Mouse (Mus musculus) MEL (cell line): Measurements from ENCODE around the gene Akt3. TPM values are rescaled to one million over a fixed set of nuclear protein-coding genes. Genes with fewer than 3 reads are reported as not detected.

Experiments used
- DNase-seq: peaks from one replicate; pipeline ENCODE4 v3.0.0; 2011; ENCODE audit warnings: low read depth, low spot score
- H3K27ac ChIP-seq: 2 replicates; pipeline ENCODE4 v1.5.1; 2012; ENCODE audit warnings: low read depth, mild to moderate bottlenecking, control low read depth, low read length, moderate library complexity; ENCODE audit not compliant: control insufficient read depth
- H3K27me3 ChIP-seq, 2 experiments: fragments of 150-350 bp in 1 of 2; sonication (generic) in 1 of 2; 2 replicates each; pipeline ENCODE4 v1.6.1; 2012; ENCODE audit warnings: low read length in 2 of 2, mild to moderate bottlenecking in 2 of 2, improper control_type of control experiment in 1 of 2, moderate library complexity in 1 of 2; ENCODE audit not compliant: insufficient read depth in 2 of 2, control insufficient read depth in 1 of 2
- H3K36me3 ChIP-seq, 2 experiments: 2 replicates each; pipeline ENCODE4 v1.6.1; 2012 to 2014; ENCODE audit warnings: low read length in 2 of 2, improper control_type of control experiment in 1 of 2, inconsistent platforms in 1 of 2, mild to moderate bottlenecking in 1 of 2; ENCODE audit not compliant: insufficient read depth in 2 of 2, control insufficient read depth in 1 of 2
- H3K4me1 ChIP-seq, 2 experiments: fragments of 150-350 bp in 1 of 2; sonication (generic) in 1 of 2; 2 replicates each; pipeline ENCODE4 v1.6.1; 2012; ENCODE audit warnings: low read length in 2 of 2, improper control_type of control experiment in 1 of 2, mild to moderate bottlenecking in 1 of 2; ENCODE audit not compliant: insufficient read depth in 2 of 2, control insufficient read depth in 1 of 2
- H3K4me3 ChIP-seq, 2 experiments: fragments of 150-350 bp in 1 of 2; sonication (generic) in 1 of 2; 2 replicates each; pipeline ENCODE4 v1.5.1; 2012; ENCODE audit warnings: low read depth in 2 of 2, low read length in 2 of 2, mild to moderate bottlenecking in 2 of 2, moderate library complexity in 2 of 2, control low read depth in 1 of 2, improper control_type of control experiment in 1 of 2; ENCODE audit not compliant: control insufficient read depth in 1 of 2, insufficient read depth in 1 of 2
- H3K79me2 ChIP-seq: 2 replicates; pipeline ENCODE4 v1.6.1; 2012; ENCODE audit warnings: mild to moderate bottlenecking, low read length, moderate library complexity; ENCODE audit not compliant: control insufficient read depth, poor library complexity, insufficient read depth
- H3K9ac ChIP-seq: 2 replicates; pipeline ENCODE4 v1.6.1; 2012; ENCODE audit warnings: low read depth, mild to moderate bottlenecking, control low read depth, low read length, moderate library complexity; ENCODE audit not compliant: control insufficient read depth, poor library complexity, severe bottlenecking
- H3K9me3 ChIP-seq: fragments of 150-350 bp; sonication (generic); replicated peaks from 2 replicates; pipeline ENCODE4 v1.6.1; 2012; ENCODE audit warnings: mild to moderate bottlenecking, low read length, improper control_type of control experiment, moderate library complexity; ENCODE audit not compliant: insufficient read depth
- CHD2 ChIP-seq: IDR thresholded peaks from 2 replicates; pipeline ENCODE4 v1.6.1; 2011; ENCODE audit warnings: low read length, improper control_type of control experiment
- CTCF ChIP-seq, 3 experiments: IDR thresholded peaks in 2 of 3; conservative IDR thresholded peaks in 1 of 3; 2 replicates each; pipeline ENCODE4 v1.5.1; 2011 to 2012; ENCODE audit warnings: low read length in 3 of 3, low read depth in 2 of 3, mild to moderate bottlenecking in 2 of 3, improper control_type of control experiment in 1 of 3, inconsistent platforms in 1 of 3, mixed read lengths in 1 of 3, moderate library complexity in 1 of 3; ENCODE audit not compliant: control insufficient read depth in 1 of 3, insufficient read depth in 1 of 3, poor library complexity in 1 of 3, severe bottlenecking in 1 of 3
- ELF1 ChIP-seq: IDR thresholded peaks from 2 replicates; pipeline ENCODE4 v1.6.1; 2014; ENCODE audit warnings: low read depth, mild to moderate bottlenecking, inconsistent platforms, low read length, improper control_type of control experiment, moderate library complexity
- EP300 ChIP-seq, 2 experiments: IDR thresholded peaks; 2 replicates each; pipeline ENCODE4 v1.6.1; 2011; ENCODE audit warnings: improper control_type of control experiment in 2 of 2, low read length in 2 of 2, low read depth in 1 of 2, mild to moderate bottlenecking in 1 of 2
- GABPA ChIP-seq: IDR thresholded peaks from 2 replicates; pipeline ENCODE4 v1.6.1; 2012; ENCODE audit warnings: low read depth, mild to moderate bottlenecking, inconsistent platforms, low read length, improper control_type of control experiment, moderate library complexity
- HCFC1 ChIP-seq: IDR thresholded peaks from 2 replicates; pipeline ENCODE4 v1.6.1; 2012; ENCODE audit warnings: low read depth, mild to moderate bottlenecking, inconsistent platforms, low read length, improper control_type of control experiment, moderate library complexity
- JUND ChIP-seq: IDR thresholded peaks from 2 replicates; pipeline ENCODE4 v1.6.1; 2011; ENCODE audit warnings: low read depth, mild to moderate bottlenecking, improper control_type of control experiment, low read length
- KAT2A ChIP-seq: conservative IDR thresholded peaks from 2 replicates; pipeline ENCODE4 v1.6.1; 2012; ENCODE audit warnings: low read depth, low read length, improper control_type of control experiment, inconsistent platforms
- MAFK ChIP-seq: IDR thresholded peaks from 2 replicates; pipeline ENCODE4 v1.6.1; 2011; ENCODE audit warnings: low read depth, mild to moderate bottlenecking, low read length, improper control_type of control experiment, borderline replicate concordance
- MAZ ChIP-seq: IDR thresholded peaks from 2 replicates; pipeline ENCODE4 v1.6.1; 2012; ENCODE audit warnings: low read depth, mild to moderate bottlenecking, inconsistent platforms, low read length, improper control_type of control experiment
- MXI1 ChIP-seq: IDR thresholded peaks from 2 replicates; pipeline ENCODE4 v1.6.1; 2011; ENCODE audit warnings: mild to moderate bottlenecking, low read depth, low read length, improper control_type of control experiment
- MYB ChIP-seq: IDR thresholded peaks from 2 replicates; pipeline ENCODE4 v1.6.1; 2011; ENCODE audit warnings: mild to moderate bottlenecking, low read depth, low read length, improper control_type of control experiment
- NELFE ChIP-seq: IDR thresholded peaks from 2 replicates; pipeline ENCODE4 v1.6.1; 2011; ENCODE audit warnings: low read depth, low read length, improper control_type of control experiment
- NRF1 ChIP-seq: IDR thresholded peaks from 2 replicates; pipeline ENCODE4 v1.6.1; 2014; ENCODE audit warnings: low read depth, mild to moderate bottlenecking, inconsistent platforms, low read length, improper control_type of control experiment, moderate library complexity; ENCODE audit not compliant: poor library complexity, insufficient read depth, severe bottlenecking
- POLR2A ChIP-seq, 2 experiments: IDR thresholded peaks; 2 replicates each; pipeline ENCODE4 v1.6.1; 2011 to 2012; ENCODE audit warnings: low read length in 2 of 2, mild to moderate bottlenecking in 2 of 2, control low read depth in 1 of 2, improper control_type of control experiment in 1 of 2, low read depth in 1 of 2, moderate library complexity in 1 of 2; ENCODE audit not compliant: control insufficient read depth in 1 of 2, insufficient read depth in 1 of 2, poor library complexity in 1 of 2
- RAD21 ChIP-seq: IDR thresholded peaks from 2 replicates; pipeline ENCODE4 v1.6.1; 2011; ENCODE audit warnings: mild to moderate bottlenecking, low read depth, low read length, improper control_type of control experiment
- RCOR1 ChIP-seq: IDR thresholded peaks from 2 replicates; pipeline ENCODE4 v1.6.1; 2012; ENCODE audit warnings: low read depth, mild to moderate bottlenecking, inconsistent platforms, low read length, improper control_type of control experiment
- SMC3 ChIP-seq: IDR thresholded peaks from 2 replicates; pipeline ENCODE4 v1.6.1; 2011; ENCODE audit warnings: low read depth, low read length, improper control_type of control experiment
- TAL1 ChIP-seq: IDR thresholded peaks from 2 replicates; pipeline ENCODE4 v1.6.1; 2012; ENCODE audit warnings: mild to moderate bottlenecking, inconsistent platforms, low read length, moderate library complexity, mixed read lengths
- TBP ChIP-seq: IDR thresholded peaks from 2 replicates; pipeline ENCODE4 v1.8.0; 2011; ENCODE audit warnings: low read depth, low read length, improper control_type of control experiment
- UBTF ChIP-seq: IDR thresholded peaks from 2 replicates; pipeline ENCODE4 v1.6.1; 2012; ENCODE audit warnings: low read depth, mild to moderate bottlenecking, inconsistent platforms, low read length, improper control_type of control experiment, moderate library complexity, borderline replicate concordance; ENCODE audit not compliant: insufficient read depth
- USF1 ChIP-seq: IDR thresholded peaks from 2 replicates; pipeline ENCODE4 v1.6.1; 2014; ENCODE audit warnings: low read depth, mild to moderate bottlenecking, inconsistent platforms, low read length, improper control_type of control experiment, moderate library complexity
- USF2 ChIP-seq, 2 experiments: IDR thresholded peaks; 2 replicates each; pipeline ENCODE4 v1.6.1; 2011 to 2012; ENCODE audit warnings: improper control_type of control experiment in 2 of 2, low read length in 2 of 2, borderline replicate concordance in 1 of 2, inconsistent platforms in 1 of 2, low read depth in 1 of 2, mild to moderate bottlenecking in 1 of 2; ENCODE audit not compliant: insufficient read depth in 1 of 2
- ZMIZ1 ChIP-seq: IDR thresholded peaks from 2 replicates; pipeline ENCODE4 v1.6.1; 2012; ENCODE audit warnings: low read depth, mild to moderate bottlenecking, inconsistent platforms, low read length, improper control_type of control experiment, moderate library complexity
- polyA plus RNA-seq, 2 experiments: library from polyadenylated mRNA; stranded (reverse) in 1 of 2; unstranded in 1 of 2; fragments of >175 nt in 1 of 2; fragments of >200 nt in 1 of 2; gene quantifications; 2 replicates each; pipeline versions ENCODE4 v1.2.1 to v1.2.4; 2012; ENCODE audit warnings: low replicate concordance in 2 of 2, low read depth in 1 of 2; ENCODE audit not compliant: insufficient read length in 2 of 2, insufficient read depth in 1 of 2, missing spikeins in 1 of 2
- total RNA-seq: library from RNA; depleted of rRNA; stranded (reverse); fragments of 300-350 nt; gene quantifications from 2 replicates; pipeline ENCODE4 v1.2.3, GENCODE M21; 2012

The Akt3 gene
- total and polyA plus RNA-seq, 3 experiments = 3.5 to 6.2 TPM; not detected in 1

DNA sequence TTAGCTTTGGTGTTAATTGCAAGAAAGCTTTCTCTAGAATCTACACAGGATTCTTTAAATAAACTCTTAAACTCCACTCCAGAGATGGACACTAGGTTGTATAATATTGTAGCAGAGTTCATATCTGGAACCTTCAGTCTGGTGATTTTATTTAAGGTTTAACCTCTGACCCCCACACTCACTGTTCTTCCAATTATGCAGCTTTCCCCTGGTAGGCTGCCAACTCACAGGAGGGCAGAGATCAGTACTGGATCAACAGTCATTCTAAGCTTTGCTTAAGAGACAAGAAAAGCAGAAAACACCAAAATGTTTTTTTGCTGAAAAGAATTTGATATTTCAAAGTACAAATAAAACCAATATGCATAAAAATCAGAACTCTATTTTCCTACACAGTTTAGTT lies 212.1 kb downstream of the Akt3 start:
- H3K4me1 ChIP-seq = no peaks in the 10 kb centered on the region
- DNase-seq = no peak
- H3K79me2 ChIP-seq = no peaks in the 10 kb centered on the region
- H3K9ac ChIP-seq = no peak overlapping the region
- H3K9me3 ChIP-seq = no peaks in the 10 kb centered on the region
- TF ChIP-seq UBTF (no peak), TBP (no peak), ZMIZ1 (no peak), ELF1 (no peak)
- no peak overlapping the region for H3K4me3 ChIP-seq
- no peaks in the 10 kb centered on the region for H3K36me3 ChIP-seq
- no peak overlapping the region for H3K27ac ChIP-seq
- no peaks in the 10 kb centered on the region for H3K27me3 ChIP-seq

- Histone ChIP-seq H3K79me2 (no peaks in the 10 kb centered on the region), H3K36me3 (no peaks in the 10 kb centered on the region), H3K27me3 (no peaks in the 10 kb centered on the region)
- no peak for TF ChIP-seq USF1
- TF ChIP-seq CTCF (IDR thresholded peaks at IDR 0.05 in 2 of 3, conservative IDR thresholded peaks at IDR 0.05 in 1 of 3; ENCODE audit: control insufficient read depth in 1 of 3, insufficient read depth in 1 of 3, low read depth in 2 of 3, low read length in 3 of 3, poor library complexity in 1 of 3, severe bottlenecking in 1 of 3) = no peak
- no peak for TF ChIP-seq NELFE
- no peak for TF ChIP-seq RCOR1
- no peak for TF ChIP-seq TAL1
- TF ChIP-seq EP300 (IDR thresholded peaks at IDR 0.05; ENCODE audit: low read depth in 1 of 2, low read length in 2 of 2) = no peak
- TF ChIP-seq MAFK = no peak
- no peak for TF ChIP-seq POLR2A (IDR thresholded peaks at IDR 0.05; ENCODE audit: control insufficient read depth in 1 of 2, insufficient read depth in 1 of 2, low read depth in 1 of 2, low read length in 2 of 2, poor library complexity in 1 of 2)
- TF ChIP-seq MAZ = no peak
- TF ChIP-seq, all 39 proteins: peak for 0
- no peak for DNase-seq
- Histone ChIP-seq H3K27ac (no peak overlapping the region), H3K4me1 (no peaks in the 10 kb centered on the region), H3K9ac (no peak overlapping the region), H3K4me3 (no peak overlapping the region), H3K9me3 (no peaks in the 10 kb centered on the region)
Measured at GRCm38 (mm10) chr1:177040058-177040457, 217.9 kb downstream of the Akt3 start.

- H3K27me3 ChIP-seq = no peaks in the 10 kb centered on the region
- TF ChIP-seq RAD21 (no peak), SMC3 (no peak), MXI1 (no peak), MYB (no peak), JUND (no peak), CHD2 (no peak), ZMIZ1 (no peak), GABPA (no peak), USF2 (IDR thresholded peaks at IDR 0.05; ENCODE audit: borderline replicate concordance in 1 of 2, insufficient read depth in 1 of 2, low read depth in 1 of 2, low read length in 2 of 2) (no peak), KAT2A (no peak), HCFC1 (no peak), NELFE (no peak), TAL1 (no peak), NRF1 (no peak), CTCF (IDR thresholded peaks at IDR 0.05 in 2 of 3, conservative IDR thresholded peaks at IDR 0.05 in 1 of 3; ENCODE audit: control insufficient read depth in 1 of 3, insufficient read depth in 1 of 3, low read depth in 2 of 3, low read length in 3 of 3, poor library complexity in 1 of 3, severe bottlenecking in 1 of 3) (no peak)
- no peaks in the 10 kb centered on the region for H3K4me1 ChIP-seq
- no peak overlapping the region for H3K4me3 ChIP-seq
- no peak for DNase-seq
- H3K27ac ChIP-seq = no peak overlapping the region
- H3K36me3 ChIP-seq = no peaks in the 10 kb centered on the region
- H3K9me3 ChIP-seq = no peaks in the 10 kb centered on the region
- no peaks in the 10 kb centered on the region for H3K79me2 ChIP-seq
- H3K9ac ChIP-seq = no peak overlapping the region
Measured at GRCm38 (mm10) chr1:177039093-177039674, 218.8 kb downstream of the Akt3 start.
